Mouse (Mus musculus) adrenal gland, postnatal 4 days (tissue): Measurements from ENCODE around the gene Tom1l2. TPM values are rescaled to one million over a fixed set of nuclear protein-coding genes. Genes with fewer than 3 reads are reported as not detected.

ENCODE experiments used
- DNase-seq, 2 experiments: peaks; one replicate each; pipeline ENCODE4 v3.0.0; 2021 to 2022; ENCODE audit warnings: low spot score in 2 of 2, mixed read lengths in 2 of 2
- microRNA-seq: library from miRNA; unstranded; fragments of <30 nt; microRNA quantifications from one replicate; pipeline ENCODE4 v1.2.0, GENCODE M21; 2021
- total RNA-seq, 2 experiments: library from RNA; stranded (reverse); gene quantifications; 2 replicates each; pipeline ENCODE4 v1.2.3; 2021

The Tom1l2 gene
- total RNA-seq, 2 experiments from 2014 or later, result 54.0 to 55.9 TPM

GRCm38 (mm10) chr11:60182741-60183140 lies 170.0 kb downstream of the Tom1l2 start:
- no peak for DNase-seq

GRCm38 (mm10) chr11:60182116-60182670 lies 170.5 kb downstream of the Tom1l2 start:
- DNase-seq, result no peak

- no peak for DNase-seq
Observed at GRCm38 (mm10) chr11:60178506-60178905, 174.2 kb downstream of the Tom1l2 start.

GRCm38 (mm10) chr11:60178005-60178404 lies 174.7 kb downstream of the Tom1l2 start:
- no peak for DNase-seq

GRCm38 (mm10) chr11:60176975-60177657 lies 175.6 kb downstream of the Tom1l2 start:
- DNase-seq, result no peak

Small RNAs within 50 kb of the gene (microRNA-seq; reads per million reads assigned to microRNA genes)
- gene Gm27711 (not detected), gene Mir6921 (1.1 reads per million), gene Mir6922 (not detected)

Other genes with a start within 250 kb of the Tom1l2 start
- 10 to 100 TPM; 61.4 to 69.8 TPM for gene Rai1, start 247.9 kb downstream of the Tom1l2 start, total RNA-seq
- 100 to 1,000 TPM; 135 to 160 TPM for gene Srebf1, start 130.3 kb downstream of the Tom1l2 start, total RNA-seq
- gene Drc3, start 424 bp upstream of the Tom1l2 start, total RNA-seq, result 1 to 10 TPM; 1.8 to 2.6 TPM
- gene Gid4, start 64.2 kb upstream of the Tom1l2 start, total RNA-seq, result 10 to 100 TPM; 32.1 to 32.8 TPM
- gene Atpaf2, start 65.6 kb upstream of the Tom1l2 start, total RNA-seq, result 10 to 100 TPM; 63.2 to 76.7 TPM
- 10 to 100 TPM; 78.7 to 79.8 TPM for gene Drg2, start 101.7 kb upstream of the Tom1l2 start, total RNA-seq
- gene Myo15, start 116.4 kb upstream of the Tom1l2 start, total RNA-seq, result 1 to 10 TPM in 1 of 2 experiments, under 1 TPM in 1; 0.62 to 1.1 TPM
- gene Alkbh5, start 183.5 kb upstream of the Tom1l2 start, total RNA-seq, result 10 to 100 TPM; 85.6 to 86.2 TPM